Mouse (Mus musculus): ENCODE results near the gene A2ml1. TPM values are rescaled to one million over a fixed set of nuclear protein-coding genes. Genes with fewer than 3 reads are reported as not detected.

A2ml1 gene
- polyA plus RNA-seq, 1 experiment, result not detected

- Histone ChIP-seq H3K27me3 (ENCODE audit: control insufficient read depth, insufficient read depth, low read length) (no peaks in the 10 kb centered on the region), H3K36me3 (ENCODE audit: control insufficient read depth, insufficient read depth, low read length) (no peaks in the 10 kb centered on the region), H3K4me3 (ENCODE audit: extremely low read depth, insufficient read depth, insufficient read length) (no peak overlapping the region), H3K27ac (ENCODE audit: insufficient read depth, low read length) (no peak overlapping the region), H3K4me1 (ENCODE audit: control insufficient read depth, insufficient read depth, insufficient read length) (no peaks in the 10 kb centered on the region; the same call in 1 of the 2 replicates)
- DNase-seq (ENCODE audit: low read depth in 1 of 2, low spot score in 2 of 2), result no peak
- WGBS, result 79% methylated on average over 4 of the region's 4 CpGs
- TF ChIP-seq POLR2A (IDR thresholded peaks at IDR 0.05; ENCODE audit: low read depth, low read length) (no peak), CTCF (IDR thresholded peaks at IDR 0.05; ENCODE audit: extremely low read depth, insufficient read depth, insufficient read length, insufficient replicate concordance) (no peak)
These were observed 8.0 kb upstream of the A2ml1 start for GRCm38 (mm10) chr6:128589426-128589825.

DNA sequence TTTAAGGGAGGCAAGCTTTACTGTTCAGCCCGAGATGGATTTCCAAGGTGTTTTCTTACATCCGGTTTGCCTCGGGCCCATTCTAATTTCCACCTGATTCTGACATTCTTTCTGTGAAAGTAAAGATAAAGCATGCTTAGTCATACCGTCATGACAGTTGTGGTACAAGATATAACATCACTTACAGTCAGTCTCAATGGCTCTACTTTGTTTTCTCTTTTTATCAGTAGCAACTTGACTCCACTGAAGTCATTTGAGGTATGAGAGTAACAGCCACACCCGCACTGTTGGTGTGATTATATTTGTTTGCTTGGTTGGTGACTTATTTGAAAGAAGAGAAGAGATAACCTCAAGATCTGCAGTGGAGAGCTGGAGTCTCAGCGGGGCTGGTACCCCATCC lies 6.2 kb upstream of the A2ml1 start:
- H3K4me1 ChIP-seq (ENCODE audit: control insufficient read depth, insufficient read depth, insufficient read length), result no peaks in the 10 kb centered on the region; the same call in 1 of the 2 replicates
- no peaks in the 10 kb centered on the region for H3K36me3 ChIP-seq (ENCODE audit: control insufficient read depth, insufficient read depth, low read length)
- no peak overlapping the region for H3K27ac ChIP-seq (ENCODE audit: insufficient read depth, low read length)
- WGBS, result 78% methylated on average over 6 of the region's 6 CpGs
- TF ChIP-seq CTCF (IDR thresholded peaks at IDR 0.05; ENCODE audit: extremely low read depth, insufficient read depth, insufficient read length, insufficient replicate concordance) (no peak), POLR2A (IDR thresholded peaks at IDR 0.05; ENCODE audit: low read depth, low read length) (no peak)
- no peak for DNase-seq (ENCODE audit: low read depth in 1 of 2, low spot score in 2 of 2)
- H3K4me3 ChIP-seq (ENCODE audit: extremely low read depth, insufficient read depth, insufficient read length), result no peak overlapping the region
- no peaks in the 10 kb centered on the region for H3K27me3 ChIP-seq (ENCODE audit: control insufficient read depth, insufficient read depth, low read length)

GRCm38 (mm10) chr6:128585642-128586245 lies 4.3 kb upstream of the A2ml1 start:
- no peaks in the 10 kb centered on the region for H3K36me3 ChIP-seq (ENCODE audit: control insufficient read depth, insufficient read depth, low read length)
- DNase-seq (ENCODE audit: low read depth in 1 of 2, low spot score in 2 of 2), result no peak
- TF ChIP-seq CTCF (IDR thresholded peaks at IDR 0.05; ENCODE audit: extremely low read depth, insufficient read depth, insufficient read length, insufficient replicate concordance), result no peak
- no peak for TF ChIP-seq POLR2A (IDR thresholded peaks at IDR 0.05; ENCODE audit: low read depth, low read length)
- 56% methylated on average over 11 of the region's 11 CpGs for WGBS
- H3K4me3 ChIP-seq (ENCODE audit: extremely low read depth, insufficient read depth, insufficient read length), result no peak overlapping the region
- no peaks in the 10 kb centered on the region; the same call in 1 of the 2 replicates for H3K4me1 ChIP-seq (ENCODE audit: control insufficient read depth, insufficient read depth, insufficient read length)
- H3K27me3 ChIP-seq (ENCODE audit: control insufficient read depth, insufficient read depth, low read length), result no peaks in the 10 kb centered on the region
- no peak overlapping the region for H3K27ac ChIP-seq (ENCODE audit: insufficient read depth, low read length)

DNA sequence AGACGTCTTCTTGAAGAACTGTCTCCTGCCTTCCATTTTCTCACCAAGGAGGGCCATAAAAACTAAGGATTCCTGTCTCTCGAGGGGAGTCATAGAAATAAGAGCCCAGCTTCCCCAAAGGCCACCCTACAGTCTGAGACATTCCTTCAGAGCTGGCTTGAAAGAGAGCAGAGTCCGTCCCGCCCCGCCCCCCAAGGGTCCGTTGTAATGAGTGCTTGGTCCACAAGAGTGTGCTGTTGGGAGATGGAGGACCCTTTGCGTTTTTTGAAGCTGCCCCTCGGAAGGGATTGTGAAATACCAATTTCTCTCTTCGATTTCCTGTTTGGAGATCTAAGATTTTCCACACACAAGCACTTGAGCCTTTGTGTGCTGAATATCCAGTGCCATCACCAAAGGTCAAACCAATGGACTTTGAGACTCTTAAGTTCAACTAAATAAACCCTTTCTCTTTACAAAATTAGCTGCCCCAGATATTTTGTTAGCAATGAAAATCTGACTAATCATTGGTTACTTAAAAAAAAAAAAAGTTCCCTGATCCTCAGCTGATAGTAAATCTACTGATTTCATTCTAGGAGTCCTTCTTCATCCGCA lies 2.8 kb upstream of the A2ml1 start:
- TF ChIP-seq POLR2A (IDR thresholded peaks at IDR 0.05; ENCODE audit: low read depth, low read length) (no peak), CTCF (IDR thresholded peaks at IDR 0.05; ENCODE audit: extremely low read depth, insufficient read depth, insufficient read length, insufficient replicate concordance) (no peak)
- Histone ChIP-seq H3K27me3 (ENCODE audit: control insufficient read depth, insufficient read depth, low read length) (no peaks in the 10 kb centered on the region), H3K36me3 (ENCODE audit: control insufficient read depth, insufficient read depth, low read length) (no peaks in the 10 kb centered on the region), H3K27ac (ENCODE audit: insufficient read depth, low read length) (no peak overlapping the region), H3K4me1 (ENCODE audit: control insufficient read depth, insufficient read depth, insufficient read length) (no peaks in the 10 kb centered on the region; the same call in 1 of the 2 replicates), H3K4me3 (ENCODE audit: extremely low read depth, insufficient read depth, insufficient read length) (no peak overlapping the region)
- WGBS, result 28% methylated on average over 10 of the region's 10 CpGs
- DNase-seq (ENCODE audit: low read depth in 1 of 2, low spot score in 2 of 2), result no peak

DNA sequence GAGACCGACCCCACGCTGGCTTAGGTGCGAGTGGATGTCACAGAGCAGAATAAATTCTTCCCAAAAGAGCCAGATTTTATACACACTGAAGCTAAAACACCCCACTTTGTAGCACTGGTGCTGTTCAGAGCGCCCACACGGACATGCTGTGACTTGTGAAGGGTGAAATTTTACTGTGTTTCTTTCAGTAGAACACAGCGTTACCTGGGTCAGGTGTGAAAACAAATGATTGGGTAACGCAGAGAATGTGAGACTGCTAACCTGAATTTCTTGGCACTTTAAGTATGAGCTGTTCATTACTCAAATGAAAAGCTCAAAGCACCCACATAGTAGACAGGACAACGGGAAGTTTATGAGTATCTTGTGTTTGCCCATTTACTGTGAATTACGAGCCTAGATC lies 4.1 kb downstream of the A2ml1 start:
- H3K4me1 ChIP-seq (ENCODE audit: control insufficient read depth, insufficient read depth, insufficient read length), result no peaks in the 10 kb centered on the region
- H3K36me3 ChIP-seq (ENCODE audit: control insufficient read depth, insufficient read depth, low read length), result no peaks in the 10 kb centered on the region
- 89% methylated on average over 9 of the region's 9 CpGs for WGBS
- TF ChIP-seq POLR2A (IDR thresholded peaks at IDR 0.05; ENCODE audit: low read depth, low read length) (no peak), CTCF (IDR thresholded peaks at IDR 0.05; ENCODE audit: extremely low read depth, insufficient read depth, insufficient read length, insufficient replicate concordance) (no peak)
- DNase-seq (ENCODE audit: low read depth in 1 of 2, low spot score in 2 of 2), result no peak
- H3K27me3 ChIP-seq (ENCODE audit: control insufficient read depth, insufficient read depth, low read length), result no peaks in the 10 kb centered on the region
- H3K27ac ChIP-seq (ENCODE audit: insufficient read depth, low read length), result no peak overlapping the region
- no peak overlapping the region for H3K4me3 ChIP-seq (ENCODE audit: extremely low read depth, insufficient read depth, insufficient read length)

- no peak overlapping the region for H3K27ac ChIP-seq (ENCODE audit: insufficient read depth, low read length)
- no peak overlapping the region for H3K4me3 ChIP-seq (ENCODE audit: extremely low read depth, insufficient read depth, insufficient read length)
- TF ChIP-seq CTCF (IDR thresholded peaks at IDR 0.05; ENCODE audit: extremely low read depth, insufficient read depth, insufficient read length, insufficient replicate concordance), result no peak
- TF ChIP-seq POLR2A (IDR thresholded peaks at IDR 0.05; ENCODE audit: low read depth, low read length), result no peak
- no peak for DNase-seq (ENCODE audit: low read depth in 1 of 2, low spot score in 2 of 2)
- WGBS, result 91% methylated on average over 11 of the region's 11 CpGs
- H3K27me3 ChIP-seq (ENCODE audit: control insufficient read depth, insufficient read depth, low read length), result no peaks in the 10 kb centered on the region
- H3K4me1 ChIP-seq (ENCODE audit: control insufficient read depth, insufficient read depth, insufficient read length), result no peaks in the 10 kb centered on the region
- no peaks in the 10 kb centered on the region for H3K36me3 ChIP-seq (ENCODE audit: control insufficient read depth, insufficient read depth, low read length)
These were observed 14.8 kb downstream of the A2ml1 start for GRCm38 (mm10) chr6:128566589-128566988.

- TF ChIP-seq POLR2A (IDR thresholded peaks at IDR 0.05; ENCODE audit: low read depth, low read length), result no peak
- no peak for TF ChIP-seq CTCF (IDR thresholded peaks at IDR 0.05; ENCODE audit: extremely low read depth, insufficient read depth, insufficient read length, insufficient replicate concordance)
- Histone ChIP-seq H3K36me3 (ENCODE audit: control insufficient read depth, insufficient read depth, low read length) (no peaks in the 10 kb centered on the region), H3K27me3 (ENCODE audit: control insufficient read depth, insufficient read depth, low read length) (no peaks in the 10 kb centered on the region), H3K4me3 (ENCODE audit: extremely low read depth, insufficient read depth, insufficient read length) (no peak overlapping the region), H3K27ac (ENCODE audit: insufficient read depth, low read length) (no peak overlapping the region), H3K4me1 (ENCODE audit: control insufficient read depth, insufficient read depth, insufficient read length) (no peaks in the 10 kb centered on the region)
- 13% methylated on average over 7 of the region's 7 CpGs for WGBS
- no peak for DNase-seq (ENCODE audit: low read depth in 1 of 2, low spot score in 2 of 2)
These were observed 27.4 kb downstream of the A2ml1 start for GRCm38 (mm10) chr6:128554049-128554448.
